Comparison of ENCODE assay signal across 25 mouse cellular contexts in genomic region chr12:10140131-10140530, GRCm38 (mm10).
A peak's percentile ranks its signal among the peaks of the same experiment; 100 is the strongest.
DNase-seq lines count a peak whose midpoint lies in the region; ATAC-seq and TF ChIP-seq lines count a peak whose summit lies in the region.
"Had no signal": no experiment of that assay in that cellular context is flagged by ENCODE, and none has a peak within 500 bp of the region (broad histone marks: within the 10 kb centered on the region; RNA-seq: fewer than 3 reads in every experiment).

No protein-coding gene starts in this region.

- H3K4me3 ChIP-seq in liver, adult 2 months (ENCODE audit: insufficient read depth, low read depth, low read length): no peak overlapping the region
- no peak overlapping the region for H3K4me3 ChIP-seq in liver, embryonic 11.5 days (ENCODE audit: low read depth, low read length)
- H3K4me3 ChIP-seq: erythroblast, embryonic 14.5 days; hindbrain, embryonic 10.5 days; hindbrain, embryonic 15.5 days; lung, embryonic 15.5 days; midbrain, embryonic 10.5 days; midbrain, embryonic 15.5 days had no signal

- no peak for TF ChIP-seq CTCF in liver, adult 2 months (IDR thresholded peaks at IDR 0.05; ENCODE audit: low read depth, low read length)

- peak; percentile 0 for DNase-seq in liver, adult 2 months (ENCODE audit: extremely low read depth, low read depth, low spot score)
- no peak for DNase-seq in liver, embryonic 11.5 days (ENCODE audit: low spot score)
- DNase-seq in kidney, adult 9 months: peak; percentile 90
- peak; percentile 52 for DNase-seq in kidney, postnatal 14 days
- DNase-seq in right cerebral cortex, adult 18-20 months: no peak
- DNase-seq in adrenal gland, postnatal 14 days: no peak
- no peak for DNase-seq in frontal cortex, postnatal 10 days (ENCODE audit: low spot score in 2 of 2)
- DNase-seq: adrenal gland, postnatal 25 days; cerebellum, adult 2 months; cerebellum, postnatal 14 days; gastrocnemius, postnatal 10 days; heart, postnatal 14 days; layer of hippocampus, postnatal 36 days; liver; thymus, adult 2 months; thymus, postnatal 36 days had no signal

- H3K27ac ChIP-seq in liver, adult 2 months (replicated peaks; ENCODE audit: insufficient read depth, low read depth, low read length): no peak overlapping the region
- no peak overlapping the region for H3K27ac ChIP-seq in liver, embryonic 11.5 days (ENCODE audit: low read depth, low read length)
- H3K27ac ChIP-seq: hindbrain, embryonic 10.5 days; hindbrain, embryonic 15.5 days; lung, embryonic 15.5 days; midbrain, embryonic 10.5 days; midbrain, embryonic 15.5 days had no signal

- H3K79me2 ChIP-seq in liver, adult 2 months (ENCODE audit: control insufficient read depth, insufficient read depth, low read length): no peaks in the 10 kb centered on the region

- no peaks in the 10 kb centered on the region for H3K27me3 ChIP-seq in liver, adult 2 months (ENCODE audit: control insufficient read depth, insufficient read depth, low read length)
- no peaks in the 10 kb centered on the region for H3K27me3 ChIP-seq in liver, embryonic 11.5 days (replicated peaks; ENCODE audit: control insufficient read depth, insufficient read depth, low read length)
- H3K27me3 ChIP-seq: hindbrain, embryonic 15.5 days; lung, embryonic 15.5 days; midbrain, embryonic 15.5 days; Patski had no signal

- no peak for TF ChIP-seq POLR2A in liver, adult 2 months (IDR thresholded peaks at IDR 0.05; ENCODE audit: extremely low read depth, insufficient read depth, low read length)

- H3K9me3 ChIP-seq in liver, embryonic 11.5 days (ENCODE audit: control insufficient read depth, low read length): no peaks in the 10 kb centered on the region
- H3K9me3 ChIP-seq: hindbrain, embryonic 10.5 days; hindbrain, embryonic 15.5 days; lung, embryonic 15.5 days; midbrain, embryonic 10.5 days; midbrain, embryonic 15.5 days had no signal

- no peak for ATAC-seq in liver, embryonic 11.5 days (replicated peaks; ENCODE audit: low FRiP score)
- ATAC-seq: forebrain, embryonic 16.5 days; inflammation-experienced regulatory T-cells, adult 6 months; midbrain, embryonic 15.5 days; Patski had no signal

- H3K36me3 ChIP-seq in liver, adult 2 months (ENCODE audit: control insufficient read depth, insufficient read depth, low read length): no peaks in the 10 kb centered on the region
- no peaks in the 10 kb centered on the region for H3K36me3 ChIP-seq in liver, embryonic 11.5 days (ENCODE audit: control insufficient read depth, insufficient read depth, low read length)
- H3K36me3 ChIP-seq: hindbrain, embryonic 10.5 days; hindbrain, embryonic 15.5 days; lung, embryonic 15.5 days; midbrain, embryonic 10.5 days; midbrain, embryonic 15.5 days had no signal

- H3K4me2 ChIP-seq in liver, embryonic 11.5 days: no peak overlapping the region
- H3K4me2 ChIP-seq: hindbrain, embryonic 15.5 days; lung, embryonic 15.5 days; midbrain, embryonic 15.5 days had no signal

- H3K9ac ChIP-seq in liver, adult 2 months (ENCODE audit: low read depth, low read length): no peak overlapping the region
- H3K9ac ChIP-seq in liver, embryonic 11.5 days (ENCODE audit: low read depth, low read length): no peak overlapping the region
- H3K9ac ChIP-seq: hindbrain, embryonic 15.5 days; lung, embryonic 15.5 days; midbrain, embryonic 15.5 days had no signal

- no peaks in the 10 kb centered on the region for H3K4me1 ChIP-seq in liver, adult 2 months (ENCODE audit: control insufficient read depth, insufficient read depth, low read length)
- H3K4me1 ChIP-seq in liver, embryonic 11.5 days (replicated peaks; ENCODE audit: control insufficient read depth, insufficient read depth, low read length): no peaks in the 10 kb centered on the region
- H3K4me1 ChIP-seq: hindbrain, embryonic 10.5 days; hindbrain, embryonic 15.5 days; lung, embryonic 15.5 days; midbrain, embryonic 15.5 days had no signal

Comparison
In these comparisons a context has a peak if more than half of its experiments do, and no peak if none do; other contexts are left out.
1. DNase-seq: peak in liver, adult 2 months (single experiment), kidney, adult 9 months (single experiment) and kidney, postnatal 14 days (single experiment); none in liver, embryonic 11.5 days (single experiment), right cerebral cortex, adult 18-20 months (single experiment), adrenal gland, postnatal 14 days (single experiment) and frontal cortex, postnatal 10 days (0 of 2).